Mouse (Mus musculus) v-Abl transformed pro-B cells (cell line): ENCODE data around the gene Fut1.
"Not testable (repeated sequence)": the region's sequence is repeated elsewhere in the genome, so short reads cannot be mapped to it uniquely, and the experiment has no call there.

Source experiments
- in situ Hi-C, 2 experiments: fragments of 400-800 bp; cut with MboI; formaldehyde crosslinking; loops; one replicate each; pipeline ENCODE4 v1.15.1; 2025; ENCODE audit not compliant: unreplicated experiment in 2 of 2

The Fut1 gene

GRCm38 (mm10) chr7:45661702-45662101 is 44.6 kb downstream of the Fut1 start:
- in situ Hi-C loops = not testable (repeated sequence)

DNA sequence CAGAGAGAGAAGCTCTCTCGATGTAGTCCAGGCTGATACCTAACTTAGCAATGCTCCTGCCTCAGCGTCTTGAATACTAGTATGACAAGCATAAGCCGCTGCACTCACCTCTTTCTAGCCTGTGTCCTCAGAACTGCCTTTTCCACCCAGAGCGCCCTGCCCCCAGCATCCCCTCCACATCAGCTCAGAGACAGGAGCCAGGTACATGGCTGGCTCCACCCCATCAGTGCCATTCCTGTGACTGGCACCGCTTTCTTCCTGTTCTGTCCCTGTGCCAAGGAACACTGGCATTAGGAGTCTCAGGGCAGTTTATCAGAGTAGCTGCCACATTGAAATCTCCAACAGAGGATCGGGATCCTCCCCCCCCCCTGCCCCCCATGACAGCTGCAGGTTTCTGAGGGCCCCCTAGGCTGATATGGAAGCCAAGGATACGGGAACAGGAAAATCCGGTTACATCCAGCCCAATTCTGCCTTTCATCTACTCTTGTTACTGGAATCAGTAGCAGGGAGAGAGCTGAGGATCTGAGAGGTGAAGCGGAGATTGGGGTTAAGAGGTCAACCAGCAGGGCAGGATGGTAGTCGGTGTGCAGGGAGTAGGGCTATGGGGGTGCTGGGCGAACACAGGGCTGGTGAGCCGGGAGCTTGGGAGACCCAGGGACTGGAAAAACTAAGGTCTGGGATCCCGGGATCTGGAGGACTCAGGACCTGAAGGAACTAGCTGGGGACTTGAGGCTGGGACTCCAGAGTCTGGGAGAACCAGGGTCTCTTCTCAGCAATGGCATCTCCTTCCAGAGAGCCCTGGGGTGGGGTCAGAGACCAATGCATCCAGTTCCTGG is 48.4 kb downstream of the Fut1 start:
- in situ Hi-C loops = no loop called here

GRCm38 (mm10) chr7:45666161-45666560 is 49.1 kb downstream of the Fut1 start, which contains the start of gene Fut2:
Gene Fut2 (minus strand): TSS chr7:45666394.
- in situ Hi-C loops = no loop called here

DNA sequence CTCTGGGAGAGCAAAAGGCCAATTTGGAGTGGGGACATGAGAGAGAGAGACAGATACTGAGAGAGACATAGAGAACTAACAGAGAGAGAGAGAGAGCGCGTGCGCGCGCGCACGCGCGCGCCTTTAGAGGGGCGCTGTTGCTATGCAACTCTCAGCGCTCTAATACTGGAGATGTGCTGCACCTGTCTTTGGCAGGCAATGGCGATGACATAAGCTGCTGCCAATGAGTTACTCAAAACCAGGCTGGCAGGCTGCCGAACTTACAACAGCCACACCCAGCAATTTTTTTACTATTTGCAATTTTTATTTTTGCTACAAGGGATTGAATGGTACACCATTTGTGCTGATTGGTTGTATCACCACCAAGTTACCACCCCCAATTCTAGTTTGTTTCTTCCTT is 50.7 kb downstream of the Fut1 start:
- in situ Hi-C loops = no loop called here

GRCm38 (mm10) chr7:45668921-45669320 is 51.8 kb downstream of the Fut1 start:
- in situ Hi-C loops = no loop called here
